Mouse (Mus musculus): ENCODE measurements around the gene Nudt9.
A peak's percentile ranks its signal among the peaks of the same experiment; 100 is the strongest.
"Not testable (repeated sequence)": the region's sequence is repeated elsewhere in the genome, so short reads cannot be mapped to it uniquely, and the experiment has no call there.

The Nudt9 gene

DNA sequence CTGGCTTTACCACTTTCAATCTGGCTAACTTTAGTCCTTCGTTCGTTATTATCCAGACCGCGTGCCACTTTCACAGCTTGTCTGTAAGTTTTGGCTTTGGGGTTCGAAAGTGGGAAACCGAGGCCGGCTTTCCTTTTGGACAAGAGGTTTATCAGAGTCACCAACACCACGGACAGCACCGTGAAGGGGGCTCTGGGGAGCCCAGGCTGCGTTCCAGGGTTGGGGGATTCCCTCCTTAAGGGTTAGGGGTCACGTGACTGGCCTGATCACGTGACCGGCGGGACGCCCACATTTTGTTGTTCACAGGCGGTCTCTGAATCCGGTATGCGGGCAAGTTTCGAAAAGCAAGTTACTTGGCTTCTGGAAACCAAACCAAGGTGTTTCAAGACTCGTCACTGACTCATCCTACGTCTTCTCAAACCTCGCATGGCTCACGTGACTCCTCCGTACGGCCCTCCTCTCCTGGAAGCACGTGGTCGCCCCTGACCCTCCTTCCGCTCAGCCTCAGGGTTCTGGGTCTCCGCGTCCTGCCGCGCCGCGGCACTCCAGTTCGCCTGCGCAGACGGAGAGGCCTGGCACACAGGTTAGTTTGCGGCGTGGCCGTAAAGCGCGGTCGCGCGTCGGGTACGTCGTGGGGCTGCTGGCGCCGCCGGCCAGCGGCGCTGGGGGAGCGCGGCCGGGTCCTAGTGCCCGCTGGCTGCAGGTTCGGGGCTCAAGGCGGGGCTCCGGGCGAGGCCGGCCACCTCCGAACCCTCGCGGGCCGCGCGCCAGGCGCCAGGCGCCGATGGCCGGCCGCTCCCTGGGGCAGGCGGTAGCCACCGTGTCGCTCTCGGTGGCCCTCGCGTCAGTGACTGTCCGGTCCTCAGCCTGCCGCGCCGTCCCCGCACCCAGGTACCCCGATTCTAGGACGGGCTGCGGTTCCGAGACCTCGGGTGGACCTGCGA is at the start of gene Nudt9:
Gene Nudt9, plus strand, starts transcription at position 51 of the 944 bp plus-strand sequence.
- peak; percentile 99 for DNase-seq (ENCODE audit: low read depth, low spot score)

DNA sequence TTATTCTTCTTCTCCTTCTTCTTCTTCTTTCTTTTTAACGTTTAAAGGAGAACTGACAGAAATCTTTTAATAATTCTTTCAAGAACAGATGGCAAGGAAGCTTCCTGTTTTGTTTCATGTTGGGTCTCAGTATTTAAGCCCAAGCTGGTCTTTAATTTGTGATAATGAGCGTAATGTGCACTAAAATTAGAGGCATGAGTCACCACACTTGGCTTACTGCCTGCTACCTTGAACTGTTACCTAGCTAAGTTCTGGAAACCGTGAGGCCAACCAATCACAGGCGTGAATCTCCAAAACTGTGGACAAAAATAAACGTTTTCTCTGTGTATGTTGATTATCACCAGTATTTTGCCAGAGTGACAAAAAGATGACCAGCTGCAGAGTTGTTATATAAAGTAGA is 47.4 kb upstream of the Nudt9 start:
- no peak for DNase-seq (ENCODE audit: low read depth, low spot score)

DNA sequence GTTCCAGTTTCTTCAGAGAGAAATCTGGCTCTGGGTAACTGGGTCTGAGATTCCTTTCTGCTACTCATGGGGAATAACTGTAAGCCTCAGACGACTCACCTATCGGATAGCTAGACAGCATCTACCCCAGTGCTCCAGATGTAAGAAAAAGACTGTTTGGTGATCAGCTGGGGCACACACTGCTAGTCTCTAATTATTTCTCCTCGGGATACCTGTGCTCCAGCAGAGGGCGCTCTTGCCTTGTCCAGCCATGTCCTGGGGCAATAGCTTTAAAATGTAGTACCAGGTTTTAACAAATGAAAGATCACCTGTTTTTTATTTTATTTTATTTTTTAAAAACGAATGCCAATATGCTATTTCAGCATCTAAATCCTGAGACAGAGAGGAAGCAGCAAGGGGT is 46.4 kb upstream of the Nudt9 start:
- peak; percentile 70 for DNase-seq (ENCODE audit: low read depth, low spot score)

DNA sequence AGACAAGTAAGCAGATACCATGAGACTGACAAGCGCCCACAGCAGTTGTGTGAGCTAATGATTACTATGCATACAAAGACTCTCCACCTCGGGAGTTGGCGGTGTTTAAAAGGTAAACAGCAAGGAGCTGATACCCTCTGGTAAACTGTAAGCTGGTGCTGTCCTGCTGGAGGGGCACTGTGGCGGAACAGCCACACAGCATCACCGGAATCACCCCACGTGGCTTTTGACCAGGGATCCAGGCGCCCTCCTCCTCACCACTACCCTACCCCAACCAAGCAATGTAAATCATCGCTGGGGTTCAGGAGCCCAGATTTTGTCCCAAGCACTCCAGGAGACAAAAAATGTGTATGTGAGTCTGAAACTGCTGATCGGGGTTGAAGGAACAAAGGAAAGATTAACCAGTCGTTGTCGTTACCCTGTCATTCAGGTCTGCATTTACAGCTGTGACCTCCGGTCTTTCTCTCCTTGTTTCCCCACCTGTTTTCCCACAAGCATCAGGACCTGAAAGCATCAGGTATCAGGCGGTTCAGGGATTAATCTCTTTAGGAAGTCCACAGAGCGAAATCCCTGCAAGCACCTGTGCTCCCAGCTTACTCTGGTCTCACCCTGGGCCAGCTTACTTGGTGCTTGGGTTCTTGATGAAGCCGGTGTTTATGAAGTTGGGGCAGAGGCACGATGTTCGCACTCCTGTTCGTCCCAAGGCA is 43.4 kb upstream of the Nudt9 start:
- no peak for DNase-seq (ENCODE audit: low read depth, low spot score)

DNA sequence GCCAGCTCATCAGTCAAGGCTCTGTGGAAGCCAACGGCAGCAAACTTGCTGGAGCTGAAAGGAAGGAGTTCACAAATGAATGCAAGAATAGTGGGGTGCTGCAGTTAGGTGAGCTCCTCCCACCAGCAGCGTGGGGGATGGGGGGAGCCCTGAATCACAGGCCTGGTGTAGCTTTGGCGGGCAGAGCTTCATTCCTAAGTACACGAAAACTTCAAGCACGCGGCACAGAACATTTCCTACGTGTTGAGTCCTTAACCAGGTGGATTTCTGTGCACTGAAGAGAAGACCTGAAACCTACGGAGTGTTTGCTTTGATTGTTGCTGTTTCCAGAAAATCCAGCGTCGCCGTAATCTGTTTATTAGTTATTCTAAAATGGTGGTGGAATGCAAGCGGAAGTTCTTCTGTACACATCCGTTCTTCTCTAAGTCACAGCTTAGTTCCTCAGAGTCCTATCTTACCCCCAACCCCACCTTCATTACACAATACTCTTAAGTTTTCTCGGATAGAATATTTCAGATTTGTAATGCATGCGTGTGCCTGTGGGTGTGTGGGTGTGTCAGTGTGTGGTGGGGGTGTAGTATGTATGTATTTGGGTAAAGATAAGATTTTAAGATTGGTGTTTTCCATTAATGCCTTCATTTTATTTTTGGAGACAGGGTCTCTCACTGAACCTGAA is 42.7 kb upstream of the Nudt9 start:
- no peak for DNase-seq (ENCODE audit: low read depth, low spot score)

DNA sequence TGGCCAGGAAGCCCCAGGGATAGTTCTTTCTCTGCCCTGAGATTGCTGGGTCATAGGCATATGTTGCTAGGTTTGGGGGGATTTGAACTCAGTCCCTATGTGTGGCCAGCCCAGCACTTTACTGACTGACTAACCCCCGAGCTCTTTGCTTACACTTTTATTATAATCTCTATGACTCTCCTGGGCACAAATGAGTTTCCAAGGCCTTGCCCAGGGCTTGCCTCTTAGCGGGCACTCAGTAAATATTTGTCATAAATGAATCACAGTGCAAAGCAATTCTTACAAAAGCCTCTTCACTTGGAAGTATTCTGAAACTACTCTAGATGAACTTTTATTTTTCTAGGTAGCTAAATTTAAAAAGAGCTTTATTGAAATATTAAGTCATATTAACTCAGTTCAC is 42.2 kb upstream of the Nudt9 start:
- DNase-seq (ENCODE audit: low read depth, low spot score): no peak

DNA sequence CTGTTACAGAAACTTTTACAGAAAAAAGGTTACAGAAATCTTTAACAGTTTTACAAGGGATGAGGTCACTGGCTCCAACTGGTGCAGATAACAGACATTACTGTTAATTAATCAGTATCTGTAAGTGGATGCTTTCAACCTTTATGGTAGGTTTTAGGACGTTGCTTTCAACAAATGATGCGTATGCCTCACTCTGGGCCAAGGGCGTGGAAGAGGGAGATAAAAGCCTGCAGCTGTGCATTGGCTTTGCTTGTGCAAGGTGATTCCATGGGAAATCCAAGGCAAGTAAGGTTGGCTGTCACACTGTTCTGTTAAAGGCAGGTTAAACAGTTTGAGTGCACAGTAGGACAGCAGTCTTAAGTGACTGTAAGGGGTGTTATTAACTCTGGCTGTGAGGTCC is 39.3 kb upstream of the Nudt9 start:
- no peak for DNase-seq (ENCODE audit: low read depth, low spot score)

DNA sequence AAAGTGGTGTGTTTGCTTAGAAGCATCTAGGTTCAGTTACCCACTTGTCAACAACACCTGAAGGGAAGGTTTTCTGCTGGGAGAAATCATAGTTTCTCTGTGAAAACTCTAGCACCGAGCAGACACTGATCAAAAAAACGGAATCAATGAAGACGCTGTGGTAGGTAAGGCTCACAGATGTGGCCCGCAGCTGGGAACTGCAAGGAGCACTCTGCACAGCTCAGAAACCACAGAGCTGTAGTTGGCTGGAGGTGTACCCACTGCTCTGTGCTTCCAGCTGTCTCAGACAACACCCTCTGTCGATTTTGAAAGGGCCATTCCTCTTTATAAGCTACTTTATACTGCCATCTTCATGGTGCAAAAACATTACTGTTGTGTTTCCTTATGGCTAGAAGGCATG is 38.3 kb upstream of the Nudt9 start:
- peak; percentile 13 for DNase-seq (ENCODE audit: low read depth, low spot score)

DNA sequence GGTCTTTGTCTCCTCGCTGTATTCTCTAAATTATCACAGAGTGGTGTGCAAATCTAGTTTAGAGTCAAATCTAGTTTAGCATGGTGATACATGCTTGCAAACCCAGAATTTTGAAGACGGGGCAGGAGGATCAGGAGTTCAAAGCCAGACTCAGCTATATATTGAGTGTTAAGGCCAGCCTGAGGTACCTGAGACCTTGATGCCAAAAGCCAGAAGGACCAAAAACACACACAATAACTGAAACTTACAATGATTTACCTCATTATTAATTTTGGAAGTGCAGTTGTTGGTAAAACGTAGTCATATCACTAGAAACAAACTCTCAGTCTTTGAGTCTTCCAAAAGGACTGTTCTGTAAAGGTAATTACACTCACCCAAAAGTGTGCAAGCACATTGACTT is 36.7 kb upstream of the Nudt9 start:
- DNase-seq (ENCODE audit: low read depth, low spot score): no peak

DNA sequence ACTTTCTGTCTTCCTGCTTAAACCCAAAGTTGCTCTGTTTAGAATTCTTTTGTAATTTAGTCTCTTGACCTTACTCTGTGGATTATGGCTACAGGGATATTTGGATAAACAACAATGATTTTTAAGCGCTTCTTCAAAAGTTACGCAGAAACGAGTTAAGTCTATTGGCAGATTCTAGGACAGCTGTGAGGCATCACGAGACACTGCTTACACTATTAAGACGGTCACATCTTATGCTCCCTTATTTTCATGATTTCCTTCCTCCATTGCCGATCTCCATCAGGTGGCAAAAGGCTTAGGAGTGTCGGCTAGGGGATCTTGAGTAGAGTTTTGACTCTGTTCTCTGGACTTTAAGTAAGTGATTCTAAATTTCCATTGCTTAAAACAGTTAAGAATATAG is 35.8 kb upstream of the Nudt9 start:
- DNase-seq (ENCODE audit: low read depth, low spot score): no peak

DNA sequence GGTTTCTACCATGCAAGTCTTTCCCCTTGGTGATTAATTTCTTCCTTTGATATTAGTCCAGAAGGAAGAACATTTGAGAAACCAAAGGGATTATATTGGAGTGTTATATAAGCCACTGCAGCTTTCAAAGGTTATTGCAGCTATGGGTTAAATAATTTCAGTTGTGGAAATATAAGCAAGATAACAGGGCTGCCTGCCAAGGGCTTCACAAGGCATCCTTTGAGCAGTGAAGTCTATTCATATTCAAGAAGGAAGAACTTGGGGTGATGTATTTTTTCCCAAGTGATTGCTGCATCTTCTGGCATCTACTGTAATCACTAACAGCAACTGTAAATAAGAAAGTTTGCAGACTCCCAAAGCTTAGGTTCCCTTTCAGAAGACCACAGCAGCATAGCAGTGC is 34.7 kb upstream of the Nudt9 start:
- DNase-seq (ENCODE audit: low read depth, low spot score): no peak

DNA sequence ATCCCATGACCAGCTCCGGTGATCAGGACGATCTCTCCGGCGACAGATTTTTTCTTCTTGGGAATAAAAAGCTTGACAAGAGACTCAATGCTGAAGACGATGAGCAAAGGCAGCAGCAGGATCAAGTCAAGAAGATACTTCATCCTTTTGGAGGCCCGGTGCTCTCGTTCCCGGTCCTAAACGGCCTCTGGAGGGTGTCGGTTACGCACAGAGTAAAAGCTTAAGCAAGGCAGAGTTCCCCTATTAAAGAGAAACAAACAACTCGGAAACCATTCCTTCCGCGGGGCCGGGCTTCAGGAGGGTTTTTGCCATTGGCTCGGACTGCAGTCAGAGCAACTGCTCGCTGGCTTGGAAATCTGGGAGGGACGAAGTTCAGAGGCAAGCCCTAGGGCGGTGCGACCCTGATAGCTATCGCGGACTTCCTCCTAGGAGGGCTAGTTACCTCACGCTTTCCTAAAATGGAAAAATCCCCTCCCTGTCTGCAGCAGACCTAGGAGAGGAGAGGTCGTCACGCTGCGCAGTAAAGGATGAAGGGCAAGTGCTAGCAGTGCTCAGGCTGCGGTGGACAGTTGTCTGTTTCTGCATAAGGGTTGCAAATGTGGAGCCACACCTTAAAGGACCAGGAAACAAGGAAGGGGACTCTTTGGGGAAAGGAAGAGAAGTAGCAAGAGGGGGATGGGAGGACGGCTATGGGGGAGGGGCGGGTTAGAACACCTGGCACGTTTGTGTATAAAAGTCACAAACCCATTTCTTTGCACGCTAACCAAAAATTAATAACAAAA is 24.3 kb upstream of the Nudt9 start, which contains the start of gene Hsd17b11:
Gene Hsd17b11, minus strand, starts transcription at position 323 of the 782 bp plus-strand sequence.
- peak; percentile 58 for DNase-seq (ENCODE audit: low read depth, low spot score)

DNA sequence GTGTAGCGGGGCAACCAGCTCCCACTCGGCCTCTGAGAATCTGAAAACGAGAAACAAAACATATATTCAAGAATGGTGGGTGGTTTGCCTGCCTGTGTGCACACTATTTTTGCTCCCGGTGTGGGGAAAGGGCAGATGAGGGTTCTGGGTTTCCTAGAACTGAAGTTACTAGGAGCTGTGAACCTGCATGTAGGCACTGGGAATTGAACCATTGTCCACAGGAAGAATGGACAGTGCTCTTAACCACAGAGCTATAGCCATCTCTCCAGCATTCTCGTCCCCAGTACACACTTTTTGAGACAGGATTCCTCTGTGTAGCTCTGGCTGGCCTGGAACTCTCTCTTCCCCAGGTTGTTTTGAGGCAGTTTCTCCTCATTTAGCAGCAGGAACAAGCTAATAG is 23.5 kb upstream of the Nudt9 start:
- no peak for DNase-seq (ENCODE audit: low read depth, low spot score)

DNA sequence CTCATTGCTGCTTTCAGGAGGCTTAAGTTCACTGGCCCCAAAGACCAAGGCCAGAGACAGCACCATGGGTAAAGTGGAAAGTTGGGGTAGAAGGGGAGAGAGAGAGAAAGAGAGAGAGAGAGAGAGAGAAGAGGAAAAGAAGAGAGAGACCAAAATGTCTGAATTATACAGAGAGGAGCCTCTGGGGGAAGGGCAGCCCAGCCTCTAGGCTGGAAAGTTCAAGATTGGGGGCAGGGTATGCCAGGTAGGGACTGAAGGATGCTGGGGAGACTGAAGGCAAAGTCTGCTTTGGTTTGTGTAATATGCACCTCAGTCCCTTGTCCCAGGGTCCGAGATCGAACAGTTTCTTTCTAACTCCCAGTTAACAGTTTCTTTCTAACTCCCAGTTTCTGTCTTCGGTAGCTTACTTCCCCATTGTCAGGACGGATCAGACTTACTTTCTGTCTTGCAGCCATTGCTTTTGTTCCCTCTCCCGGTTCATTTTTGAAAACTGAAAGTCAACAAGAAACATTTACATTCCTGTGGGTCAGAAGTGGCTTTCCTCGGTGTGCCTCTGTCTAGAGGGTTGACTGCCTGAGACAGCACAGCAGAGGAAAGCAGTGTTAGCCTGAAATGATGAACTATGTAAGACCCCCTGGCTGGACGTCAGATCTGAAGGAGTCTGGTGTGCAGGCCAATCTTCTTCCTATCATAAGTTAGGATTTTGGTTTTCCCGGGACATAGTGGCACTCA is 22.7 kb upstream of the Nudt9 start:
- DNase-seq (ENCODE audit: low read depth, low spot score): no peak

DNA sequence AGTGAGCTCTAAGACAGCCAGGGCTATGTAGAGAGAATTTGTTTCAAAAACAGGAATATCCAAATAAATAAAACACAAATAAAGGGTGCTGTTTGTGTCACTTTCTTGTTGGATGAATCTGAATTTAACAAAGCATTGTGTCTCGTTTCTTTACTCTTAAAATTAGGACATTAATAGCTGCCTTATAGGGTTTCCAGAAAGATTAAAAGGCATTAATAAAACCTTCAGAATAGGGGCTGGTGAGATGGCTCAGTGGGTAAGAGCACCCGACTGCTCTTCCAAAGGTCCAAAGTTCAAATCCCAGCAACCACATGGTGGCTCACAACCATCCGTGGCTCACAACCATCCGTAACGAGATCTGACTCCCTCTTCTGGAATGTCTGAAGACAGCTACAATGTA is 21.9 kb upstream of the Nudt9 start:
- DNase-seq (ENCODE audit: low read depth, low spot score): not testable (repeated sequence)

DNA sequence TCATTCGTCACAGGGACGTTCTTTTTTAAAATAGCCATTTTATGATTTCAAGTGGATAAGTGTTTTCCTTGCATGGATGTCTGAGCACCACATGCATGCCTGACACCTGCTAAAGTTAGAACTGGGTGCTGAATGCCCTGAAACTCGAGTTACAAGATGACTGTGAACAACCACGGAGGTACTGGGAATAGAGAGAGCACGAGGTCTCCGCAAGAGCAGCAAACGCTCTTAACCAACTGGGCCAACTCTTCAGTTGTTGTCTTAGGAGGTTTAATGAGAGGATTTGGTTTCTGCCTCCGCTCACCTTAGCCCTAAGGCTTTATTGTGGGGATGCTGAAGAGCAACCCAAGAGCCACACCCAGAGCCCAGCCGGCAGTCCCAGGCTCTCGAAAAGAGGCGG is 21.3 kb upstream of the Nudt9 start:
- DNase-seq (ENCODE audit: low read depth, low spot score): no peak

DNA sequence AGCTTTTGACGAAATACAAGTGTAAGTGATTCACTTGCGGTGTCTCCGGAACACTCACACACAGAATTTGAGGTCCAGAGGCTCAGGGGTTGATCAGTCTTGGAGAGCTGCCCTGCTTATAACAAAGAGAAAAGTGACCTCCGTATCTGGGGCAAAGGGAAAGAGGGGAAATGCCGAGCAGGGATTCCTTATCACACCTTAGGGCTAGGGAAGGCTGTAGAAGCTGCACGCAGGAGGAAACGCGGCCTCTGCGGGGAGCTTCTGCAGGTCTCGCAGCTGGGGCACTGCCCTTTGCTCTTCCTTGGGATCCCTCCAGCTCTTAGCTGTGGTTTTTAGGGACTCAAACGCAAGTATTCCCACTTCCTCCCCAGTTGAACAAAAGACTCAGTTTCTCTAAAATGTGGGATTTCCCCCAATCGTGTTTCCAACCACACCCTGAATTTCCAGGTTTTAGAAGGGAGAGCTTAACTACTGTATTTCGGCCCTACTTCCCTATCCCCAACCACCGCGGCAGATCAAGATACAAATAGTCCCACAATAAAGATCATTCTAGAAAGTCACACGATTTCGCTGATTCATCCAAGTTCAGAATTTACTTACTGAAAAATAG is 20.8 kb upstream of the Nudt9 start:
- DNase-seq (ENCODE audit: low read depth, low spot score): no peak

DNA sequence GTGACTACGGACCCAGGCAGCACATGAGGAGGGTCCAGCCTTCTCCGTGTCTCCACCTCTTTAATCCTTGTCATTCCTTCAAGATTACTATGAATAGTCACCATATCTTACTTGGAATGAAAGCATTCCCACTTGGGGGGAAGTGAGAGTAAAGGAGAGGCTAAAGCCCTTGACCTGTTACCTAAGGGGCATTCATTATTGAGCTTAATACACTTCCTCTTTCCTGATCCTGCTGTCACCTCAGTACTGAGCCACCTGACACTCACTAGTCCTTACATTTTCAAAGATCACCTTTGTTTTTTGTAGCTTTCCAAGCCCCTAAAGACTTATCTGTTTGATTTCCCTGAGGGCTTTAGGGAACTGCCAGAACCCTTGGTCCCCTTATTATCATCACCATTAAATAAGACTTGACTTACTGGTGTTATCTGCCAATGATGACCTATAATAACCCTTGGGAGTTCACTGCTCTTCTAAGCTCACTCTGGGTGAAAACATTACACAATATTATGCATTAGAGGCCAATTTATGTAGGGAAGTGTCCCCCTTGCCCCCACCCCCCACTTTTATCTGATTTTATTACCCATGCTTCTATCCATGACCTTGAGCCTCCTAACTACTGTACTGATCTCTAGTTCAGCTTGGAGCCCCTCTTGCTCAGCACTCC is 13.5 kb upstream of the Nudt9 start:
- DNase-seq (ENCODE audit: low read depth, low spot score): no peak

DNA sequence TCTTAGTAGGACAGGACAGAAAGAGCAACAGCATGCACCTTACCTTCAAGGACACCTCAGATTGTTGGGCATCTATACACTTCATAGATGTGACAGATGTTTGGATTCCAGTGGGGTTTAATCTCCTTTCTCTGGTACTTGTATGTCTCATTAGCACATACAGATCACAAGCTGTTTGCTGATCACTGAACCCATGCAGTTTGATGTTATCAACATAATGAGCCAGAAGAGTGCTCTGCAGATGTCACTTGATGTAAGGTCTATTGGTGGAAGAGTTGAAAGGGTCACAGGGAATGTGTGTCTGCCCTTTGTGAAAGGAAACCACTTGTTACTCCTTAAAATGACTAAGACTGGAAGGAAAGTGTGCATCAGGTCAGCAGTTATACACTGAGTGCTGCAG is 11.0 kb upstream of the Nudt9 start:
- DNase-seq (ENCODE audit: low read depth, low spot score): no peak

DNA sequence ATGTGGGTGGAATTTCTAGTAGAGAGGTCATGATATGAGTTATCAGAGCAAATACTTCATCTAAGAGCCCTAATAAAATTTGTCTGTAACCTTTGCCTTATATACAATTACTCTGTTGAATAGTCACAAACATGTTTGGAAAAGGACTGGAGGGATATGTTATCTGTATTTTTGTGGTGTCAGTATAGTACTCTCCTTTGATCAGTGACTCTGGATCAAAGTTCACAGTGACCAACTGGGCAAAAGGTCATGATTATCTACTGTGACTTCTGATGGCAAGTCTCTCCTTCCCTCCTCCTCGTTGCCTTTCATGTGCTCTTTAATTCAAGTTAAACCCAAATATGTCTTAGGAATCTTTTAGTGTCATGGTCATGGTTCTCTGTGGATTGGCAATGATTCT is 10.3 kb upstream of the Nudt9 start:
- DNase-seq (ENCODE audit: low read depth, low spot score): no peak
